8 mouse cellular contexts compared by ENCODE assay signal in genomic region chr15:79357036-79357911, GRCm38 (mm10). TPM values are rescaled to one million over a fixed set of nuclear protein-coding genes. Genes with fewer than 3 reads are reported as not detected.
DNase-seq lines count a peak whose midpoint lies in the region; ATAC-seq lines count a peak whose summit lies in the region.

No protein-coding gene starts in this region.

- H3K9ac ChIP-seq in heart, embryonic 11.5 days (ENCODE audit: low read depth, low read length) = peak overlapping the region; percentile 71
- H3K9ac ChIP-seq in liver, embryonic 15.5 days = no peak overlapping the region

- under 1% methylated on average over 65 of the region's 77 CpGs for WGBS in heart, embryonic 11.5 days (ENCODE audit: insufficient replicate concordance)
- WGBS in liver, embryonic 15.5 days (ENCODE audit: insufficient replicate concordance) = 1% methylated on average over 76 of the region's 77 CpGs

- DNase-seq in adrenal gland, adult (ENCODE audit: inconsistent age in 2 of 2, low spot score in 1 of 2) = peak; percentile 75 to 80
- DNase-seq in adrenal gland, adult 8-10 months = no peak
- DNase-seq in embryo, embryonic 9.5 days (ENCODE audit: extremely low spot score) = peak; percentile 88
- DNase-seq in kidney, adult 9 months = peak; percentile 62
- peak; percentile 77 for DNase-seq in naive thymus-derived CD4-positive, alpha-beta T cell, adult 2 months (ENCODE audit: low read depth)
- DNase-seq in splenic B cell, adult 2 months (ENCODE audit: low read depth, low spot score) = peak; percentile 79

- H3K4me2 ChIP-seq in heart, embryonic 11.5 days = peak overlapping the region; percentile 99
- H3K4me2 ChIP-seq in liver, embryonic 15.5 days = peak overlapping the region; percentile 76

- peak overlapping the region; percentile 50 for H3K4me3 ChIP-seq in heart, embryonic 11.5 days (ENCODE audit: low read depth, low read length)
- peak overlapping the region; percentile 43 for H3K4me3 ChIP-seq in liver, embryonic 15.5 days (replicated peaks)

- peaks cover 38% of the 10 kb centered on the region for H3K4me1 ChIP-seq in heart, embryonic 11.5 days (ENCODE audit: control insufficient read depth, insufficient read depth, low read length)
- H3K4me1 ChIP-seq in liver, embryonic 15.5 days (replicated peaks) = peaks cover 62% of the 10 kb centered on the region

- peak; percentile 79 for ATAC-seq in heart, embryonic 11.5 days (replicated peaks; ENCODE audit: insufficient number of reproducible peaks, low FRiP score, low TSS enrichment)
- ATAC-seq in liver, embryonic 15.5 days (ENCODE audit: insufficient read depth) = peak; percentile 75

- H3K27ac ChIP-seq in heart, embryonic 11.5 days (ENCODE audit: low read depth, low read length) = peak overlapping the region; percentile 57
- no peak overlapping the region; the same call in 1 of the 2 replicates for H3K27ac ChIP-seq in liver, embryonic 15.5 days (replicated peaks)

- no peaks in the 10 kb centered on the region for H3K9me3 ChIP-seq in heart, embryonic 11.5 days (replicated peaks; ENCODE audit: control insufficient read depth, low read length)
- no peaks in the 10 kb centered on the region for H3K9me3 ChIP-seq in liver, embryonic 15.5 days (replicated peaks)

- peaks cover 4% of the 10 kb centered on the region; the same call in 1 of the 2 replicates for H3K36me3 ChIP-seq in heart, embryonic 11.5 days (ENCODE audit: control insufficient read depth, insufficient read depth, low read length)
- H3K36me3 ChIP-seq in liver, embryonic 15.5 days (replicated peaks) = 0 out of 2 replicates have a peak, but pooled peaks cover 3% of the 10 kb centered on the region
- H3K36me3 ChIP-seq in splenic B cell, adult 2 months (ENCODE audit: control insufficient read depth, insufficient read depth, low read length, poor library complexity, severe bottlenecking) = peaks cover 2% of the 10 kb centered on the region; the same call in 1 of the 2 replicates

- no peaks in the 10 kb centered on the region for H3K27me3 ChIP-seq in heart, embryonic 11.5 days (ENCODE audit: control insufficient read depth, insufficient read depth, low read length)
- peaks cover 31% of the 10 kb centered on the region for H3K27me3 ChIP-seq in liver, embryonic 15.5 days
- no peaks in the 10 kb centered on the region for H3K27me3 ChIP-seq in splenic B cell, adult 2 months (ENCODE audit: control insufficient read depth, insufficient read depth, low read length, poor library complexity, severe bottlenecking)

RNA-seq across cellular contexts. Expression of gene Maff, which starts 10.9 kb away (rescaled TPM):
- total RNA-seq in adrenal gland, adult 8-10 months (2022) = 1 to 10 TPM; 5.2 to 6.7 (median 6.1) TPM
- polyA plus RNA-seq in heart, embryonic 11.5 days (2014; fragmentation: Nextera tagmentation; extraction: Ambion mirVana) = 3.0 and 3.3 TPM in 2 replicates
- 2.1 and 2.6 TPM in 2 replicates for polyA plus RNA-seq in liver, embryonic 15.5 days (2015; fragmentation: Nextera tagmentation; extraction: Ambion mirVana)

RNA-seq across cellular contexts. Expression of gene Pla2g6, which starts 29.1 kb away (rescaled TPM):
- total RNA-seq in adrenal gland, adult 8-10 months (2022) = 10 to 100 TPM; 27.8 to 36.2 (median 33.1) TPM
- polyA plus RNA-seq in heart, embryonic 11.5 days (2014; fragmentation: Nextera tagmentation; extraction: Ambion mirVana) = 11.6 and 12.9 TPM in 2 replicates
- 14.8 and 15.6 TPM in 2 replicates for polyA plus RNA-seq in liver, embryonic 15.5 days (2015; fragmentation: Nextera tagmentation; extraction: Ambion mirVana)

RNA-seq across cellular contexts. Expression of gene Tmem184b, which starts 46.1 kb away (rescaled TPM):
- total RNA-seq in adrenal gland, adult 8-10 months (2022) = 10 to 100 TPM; 39.1 to 76.8 (median 65.3) TPM
- 55.0 and 56.5 TPM in 2 replicates for polyA plus RNA-seq in heart, embryonic 11.5 days (2014; fragmentation: Nextera tagmentation; extraction: Ambion mirVana)
- polyA plus RNA-seq in liver, embryonic 15.5 days (2015; fragmentation: Nextera tagmentation; extraction: Ambion mirVana) = 11.6 and 11.7 TPM in 2 replicates
